Mouse (Mus musculus) layer of hippocampus, postnatal 36 days (tissue): ENCODE measurements around the gene Stx8. TPM values are rescaled to one million over a fixed set of nuclear protein-coding genes. Genes with fewer than 3 reads are reported as not detected.

Experiments used
- DNase-seq, 2 experiments: peaks; one replicate each; pipeline ENCODE4 v3.0.0; 2022
- total RNA-seq, 2 experiments: library from RNA; stranded (reverse); gene quantifications; 2 replicates each; pipeline ENCODE4 v1.2.3; 2021

The Stx8 gene
- total RNA-seq, 2 experiments from 2014 or later = 39.3 to 43.9 TPM

- DNase-seq = no peak
Observed at GRCm38 (mm10) chr11:68036133-68036959, 70.4 kb downstream of the Stx8 start.

DNA sequence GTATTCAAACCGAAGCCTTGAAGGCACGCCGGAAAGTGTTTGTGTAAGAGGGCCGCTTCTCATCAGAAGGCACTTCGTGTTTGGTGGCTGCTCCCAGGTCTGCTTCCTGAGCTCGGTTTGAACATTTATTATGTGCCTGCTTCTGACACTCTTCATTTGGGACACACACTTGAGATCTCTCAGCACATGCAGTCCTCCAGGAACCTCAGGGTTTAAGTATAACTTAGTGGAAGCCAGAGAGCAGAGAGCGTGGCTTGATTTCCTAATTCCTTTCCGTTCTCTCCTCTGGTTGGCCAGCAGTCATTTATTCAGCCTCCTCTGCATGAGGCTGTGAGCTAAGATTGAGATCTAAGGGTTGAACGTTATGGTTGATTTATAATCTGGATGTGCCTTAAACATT is 71.1 kb downstream of the Stx8 start:
- DNase-seq = no peak

DNA sequence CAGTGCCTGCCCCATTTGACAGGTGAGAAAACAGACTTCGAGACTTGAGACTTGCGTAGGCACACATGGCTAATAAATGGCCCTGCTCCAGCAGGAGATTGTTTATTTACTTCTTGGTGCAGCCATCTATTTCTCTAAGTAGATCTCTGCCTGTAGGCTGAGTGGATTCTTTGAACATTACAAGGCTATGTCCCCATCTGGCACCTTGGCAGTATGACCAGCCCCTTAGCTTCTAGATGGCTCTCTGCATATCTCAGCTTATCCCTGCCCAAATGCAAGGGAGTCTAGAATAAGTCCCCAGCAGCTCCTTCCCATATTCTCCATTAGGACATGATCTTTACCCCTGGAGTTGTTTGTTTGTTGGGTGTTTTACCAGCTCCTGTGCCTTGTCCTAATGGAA is 72.1 kb downstream of the Stx8 start:
- no peak for DNase-seq

DNA sequence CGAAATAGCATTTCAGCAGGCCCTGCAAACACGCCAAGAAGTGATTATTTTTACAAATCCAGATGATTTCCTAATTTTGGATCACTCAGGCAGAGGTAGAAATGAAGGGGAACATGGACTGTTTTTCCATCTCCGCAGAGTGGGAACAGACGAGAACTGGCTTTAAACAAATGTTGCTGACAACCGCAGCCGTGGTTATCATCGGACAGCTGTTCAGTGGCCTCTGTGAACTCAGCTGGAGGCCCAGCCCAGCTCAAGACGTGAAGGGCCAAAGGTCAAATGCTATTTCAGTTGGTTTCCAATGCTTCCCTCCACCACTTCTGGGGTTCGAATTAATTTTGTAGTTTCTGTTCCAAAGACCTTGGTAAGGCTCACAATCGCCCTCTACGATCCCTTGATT is 78.2 kb downstream of the Stx8 start:
- DNase-seq = no peak

- no peak for DNase-seq
Observed at GRCm38 (mm10) chr11:68046916-68047315, 80.9 kb downstream of the Stx8 start.

DNA sequence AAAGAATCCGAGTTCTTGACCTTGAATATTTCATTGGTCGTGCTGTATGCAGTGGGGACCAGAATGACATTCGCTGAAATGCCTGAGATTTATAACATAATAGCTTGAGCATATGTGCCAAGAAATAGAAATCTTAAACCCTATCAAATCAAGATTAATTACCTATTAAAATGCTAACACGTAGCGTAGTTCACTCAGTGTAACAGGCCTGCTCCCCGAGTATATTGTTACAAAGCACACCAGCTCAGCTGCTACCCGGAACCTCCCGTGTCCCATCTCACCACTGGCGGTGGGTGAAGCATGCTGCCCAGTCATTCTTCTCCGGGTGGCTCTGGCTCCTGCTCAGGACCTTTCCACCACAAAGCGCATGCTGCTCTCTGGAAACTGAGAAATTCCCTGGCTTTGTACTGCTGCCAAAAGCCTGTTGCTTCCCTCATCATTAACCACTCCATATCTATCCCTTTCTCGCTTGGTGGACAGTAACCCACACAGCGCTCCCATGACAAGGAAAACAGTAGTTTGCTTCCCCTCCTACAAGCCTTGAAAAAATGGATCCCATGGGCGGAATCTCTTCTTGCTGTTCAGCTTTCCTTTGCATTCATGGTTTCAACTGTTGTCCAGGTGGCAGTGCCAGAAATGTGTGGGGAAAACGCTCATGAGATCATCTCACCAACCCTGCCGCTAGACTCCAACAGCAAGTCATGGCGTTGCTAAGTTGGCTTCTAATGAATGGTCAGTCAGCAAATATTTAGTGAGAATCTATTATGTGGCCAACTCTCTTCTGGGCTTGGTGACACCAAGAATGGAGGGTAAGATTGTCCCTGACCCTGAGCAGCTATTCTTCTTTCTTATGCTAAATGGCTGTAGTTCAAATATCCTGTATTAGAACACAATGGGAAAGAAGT is 83.5 kb downstream of the Stx8 start:
- no peak for DNase-seq

DNA sequence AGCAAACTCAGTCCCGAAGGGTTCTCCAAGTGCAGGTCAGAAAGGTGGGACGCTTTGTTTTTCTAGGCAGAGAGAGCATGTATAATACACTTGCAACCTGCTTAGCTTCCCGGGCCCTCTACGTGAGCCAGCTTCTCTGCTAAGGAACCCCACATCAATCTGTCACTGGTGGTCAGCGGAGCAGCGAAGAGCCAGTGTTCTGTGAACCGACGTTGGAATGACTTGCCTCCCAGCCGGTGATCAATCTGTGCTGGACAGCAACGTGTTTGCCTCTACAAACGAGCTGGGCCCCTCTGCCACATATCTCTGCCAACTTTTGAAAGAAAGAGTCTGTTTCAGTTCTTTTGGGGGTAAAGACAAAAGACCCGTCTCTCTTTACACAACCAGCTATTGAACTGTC is 84.7 kb downstream of the Stx8 start:
- no peak for DNase-seq

- no peak for DNase-seq
Observed at GRCm38 (mm10) chr11:68051305-68051704, 85.3 kb downstream of the Stx8 start.

- no peak for DNase-seq
Observed at GRCm38 (mm10) chr11:68058466-68059201, 92.6 kb downstream of the Stx8 start.

DNA sequence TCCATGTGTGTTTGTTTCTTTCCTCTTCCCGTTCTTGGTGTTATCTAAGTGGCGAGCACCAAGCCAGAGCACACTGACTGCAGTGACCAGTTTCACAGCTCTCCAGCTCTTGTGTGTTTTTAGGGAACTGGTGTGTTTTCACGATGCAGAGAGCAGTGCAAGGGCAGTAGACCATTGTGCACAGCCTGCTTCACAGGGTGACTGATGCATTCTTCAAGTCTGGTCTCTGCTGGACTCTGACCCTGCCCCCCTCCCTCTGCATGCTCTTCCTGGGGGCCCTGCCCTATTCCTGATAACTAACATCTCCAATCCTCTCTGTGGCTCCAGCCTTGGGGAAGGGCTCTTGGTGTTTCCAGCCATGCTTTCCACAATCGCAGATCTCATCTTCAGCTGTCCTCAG is 94.7 kb downstream of the Stx8 start:
- no peak for DNase-seq

GRCm38 (mm10) chr11:68062116-68062515 is 96.1 kb downstream of the Stx8 start:
- no peak for DNase-seq

DNA sequence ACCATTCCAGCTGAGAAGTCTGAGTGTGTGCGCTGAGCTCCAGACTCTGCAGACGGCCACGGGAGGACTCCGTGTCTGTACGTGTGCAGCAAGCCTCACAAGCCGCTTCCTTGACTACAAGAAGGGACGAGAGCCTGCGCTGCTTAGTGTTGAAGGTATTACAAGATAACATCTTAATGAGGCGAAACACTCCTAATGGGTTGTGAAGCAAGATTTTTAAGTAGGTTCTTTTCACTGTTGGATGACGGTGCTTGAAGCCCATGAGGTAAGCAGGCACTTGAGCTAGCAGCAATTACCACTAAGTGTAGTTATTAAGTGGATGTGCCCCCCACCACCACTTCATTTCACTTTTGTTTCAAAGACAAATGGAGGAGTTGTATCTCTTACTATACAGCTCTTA is 101.8 kb downstream of the Stx8 start:
- no peak for DNase-seq

- no peak for DNase-seq
Observed at GRCm38 (mm10) chr11:68070086-68070485, 104.1 kb downstream of the Stx8 start.

GRCm38 (mm10) chr11:68071836-68072235 is 105.8 kb downstream of the Stx8 start:
- no peak for DNase-seq

DNA sequence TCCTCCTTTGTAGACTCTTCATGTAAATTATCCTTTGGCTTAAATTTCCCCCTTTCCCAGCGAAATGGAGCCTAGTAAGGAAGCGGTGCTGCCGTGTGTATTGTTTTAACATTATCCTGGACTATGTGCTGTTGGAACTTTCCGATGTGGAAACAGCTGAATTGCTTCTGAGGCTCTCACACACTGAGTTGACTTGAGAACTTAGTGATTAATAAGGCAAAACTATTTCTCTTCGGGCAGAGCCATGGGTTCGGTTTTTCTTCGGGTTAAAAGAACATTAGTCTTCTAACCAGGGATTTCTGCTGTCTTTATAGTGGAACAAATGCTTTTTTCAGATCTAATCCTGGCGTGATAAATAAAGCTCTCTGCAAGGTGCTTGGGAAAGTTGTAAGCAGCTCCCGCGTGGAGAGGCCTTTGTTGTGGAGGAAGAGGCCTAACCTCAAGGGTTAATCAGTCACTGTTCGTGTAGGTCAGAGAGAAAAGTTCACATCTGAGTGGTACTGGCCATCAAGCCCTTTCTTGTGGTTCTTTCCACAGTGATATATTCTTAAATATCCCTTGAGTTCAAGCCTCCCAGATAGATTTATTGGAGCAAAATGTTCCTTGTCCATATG is 106.7 kb downstream of the Stx8 start:
- DNase-seq = no peak

- no peak for DNase-seq
Observed at GRCm38 (mm10) chr11:68074686-68075085, 108.7 kb downstream of the Stx8 start.

GRCm38 (mm10) chr11:68075331-68075730 is 109.3 kb downstream of the Stx8 start:
- no peak for DNase-seq

DNA sequence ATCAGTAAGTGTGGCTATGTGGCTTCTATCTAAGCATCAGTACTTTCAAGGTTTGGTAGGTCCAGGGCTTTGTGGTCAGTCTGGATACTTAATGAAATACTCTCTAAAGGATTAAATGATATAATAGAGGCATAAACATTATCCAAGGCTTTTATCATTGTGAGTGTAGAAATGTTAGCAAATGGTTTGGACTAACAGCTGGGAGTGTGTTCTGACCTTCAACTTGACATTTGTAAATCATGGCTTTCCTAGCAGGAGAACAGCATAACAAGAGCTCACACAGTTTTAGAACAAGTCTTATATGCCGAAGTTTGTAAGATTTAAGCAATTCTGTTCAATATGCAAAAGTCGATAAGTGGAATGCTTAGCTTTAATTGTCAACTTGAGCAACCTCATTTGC is 113.8 kb downstream of the Stx8 start:
- no peak for DNase-seq

DNA sequence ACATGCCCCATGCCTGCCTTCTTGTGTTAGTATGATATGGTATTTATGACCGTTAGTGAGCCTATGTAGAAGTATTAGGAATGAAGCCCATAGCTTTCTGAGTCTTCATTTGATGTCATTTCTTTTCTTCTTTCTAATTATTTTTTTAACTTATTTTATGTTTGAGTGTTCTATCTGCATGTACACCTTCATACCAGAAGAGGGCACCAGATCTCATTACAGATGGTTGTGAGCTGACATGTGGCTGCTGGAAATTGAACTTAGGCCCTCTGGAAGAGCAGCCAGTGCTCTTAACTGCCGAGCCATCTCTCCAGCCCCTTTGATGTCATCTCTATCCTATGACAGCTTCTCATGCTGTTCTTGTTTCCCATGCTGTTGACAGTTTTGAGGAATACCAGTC is 115.0 kb downstream of the Stx8 start:
- no peak for DNase-seq

DNA sequence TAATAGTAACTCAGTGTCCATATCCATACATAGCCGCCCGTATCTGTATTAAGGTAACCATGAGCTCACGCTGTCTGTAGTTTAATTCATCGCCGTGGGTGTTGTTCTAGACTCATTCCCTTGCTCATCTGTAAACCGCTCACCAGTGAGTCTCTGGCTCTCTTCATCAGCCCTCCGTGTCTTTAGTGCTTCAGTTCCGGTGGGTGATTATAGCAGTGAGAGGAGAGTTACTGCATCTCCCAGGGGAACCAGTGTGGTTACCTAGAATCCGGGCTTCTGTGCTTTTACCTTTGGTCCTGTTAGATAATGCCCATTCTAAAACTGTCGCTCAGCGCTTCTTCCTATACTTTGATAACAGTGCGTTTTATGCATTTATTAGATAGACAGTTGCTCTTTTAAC is 116.8 kb downstream of the Stx8 start:
- DNase-seq = no peak

- no peak for DNase-seq
Observed at GRCm38 (mm10) chr11:68083562-68083961, 117.6 kb downstream of the Stx8 start.

GRCm38 (mm10) chr11:68086221-68086620 is 120.2 kb downstream of the Stx8 start:
- no peak for DNase-seq

DNA sequence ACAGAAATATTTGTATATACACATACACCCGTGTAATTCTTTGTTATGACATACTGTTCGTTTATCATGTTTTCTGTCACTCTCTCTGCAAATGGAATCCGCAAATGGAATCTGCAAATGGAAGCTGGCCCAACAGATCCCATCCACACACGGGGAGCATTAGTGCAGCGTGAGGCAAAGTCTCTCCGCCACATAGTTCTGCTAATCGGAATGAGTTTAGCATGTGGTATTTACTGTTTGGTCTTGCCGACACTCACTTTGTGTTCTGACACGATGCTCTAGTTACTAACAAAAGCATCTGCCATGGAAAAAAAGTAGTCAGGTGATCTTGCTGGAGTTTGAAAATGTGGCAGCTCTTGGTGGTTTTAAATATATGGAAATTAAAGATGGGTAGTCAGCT is 123.4 kb downstream of the Stx8 start:
- no peak for DNase-seq
